Mouse (Mus musculus) erythroid progenitor cell, adult 5-6 weeks (primary cell): Measurements from ENCODE around the gene Foxc2. TPM values are rescaled to one million over a fixed set of nuclear protein-coding genes. Genes with fewer than 3 reads are reported as not detected.

Source experiments
- ATAC-seq: replicated peaks from 2 replicates; pipeline ENCODE4 v1.8.0; 2016; ENCODE audit warnings: moderate number of reproducible peaks, mild to moderate bottlenecking, moderate TSS enrichment, inconsistent platforms; ENCODE audit not compliant: poor library complexity, low FRiP score, severe bottlenecking
- total RNA-seq, 2 experiments: library from RNA; stranded (forward) in 1 of 2; stranded (reverse) in 1 of 2; fragments of 150-400 nt in 1 of 2; fragments of 186-747, 209-891 nt in 1 of 2; gene quantifications; 2 replicates each; pipeline versions ENCODE4 v1.2.3 to v1.2.4; 2015 to 2017; ENCODE audit warnings: low replicate concordance in 2 of 2

The Foxc2 gene
- total RNA-seq, 2 experiments from 2014 or later = not detected

DNA sequence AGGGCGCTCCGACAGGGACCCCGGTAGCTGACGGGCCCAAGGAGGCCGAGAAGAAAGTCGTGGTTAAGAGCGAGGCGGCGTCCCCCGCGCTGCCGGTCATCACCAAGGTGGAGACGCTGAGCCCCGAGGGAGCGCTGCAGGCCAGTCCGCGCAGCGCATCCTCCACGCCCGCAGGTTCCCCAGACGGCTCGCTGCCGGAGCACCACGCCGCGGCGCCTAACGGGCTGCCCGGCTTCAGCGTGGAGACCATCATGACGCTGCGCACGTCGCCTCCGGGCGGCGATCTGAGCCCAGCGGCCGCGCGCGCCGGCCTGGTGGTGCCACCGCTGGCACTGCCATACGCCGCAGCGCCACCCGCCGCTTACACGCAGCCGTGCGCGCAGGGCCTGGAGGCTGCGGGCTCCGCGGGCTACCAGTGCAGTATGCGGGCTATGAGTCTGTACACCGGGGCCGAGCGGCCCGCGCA, 1.2 kb downstream of the Foxc2 start:
- ATAC-seq = no peak

DNA sequence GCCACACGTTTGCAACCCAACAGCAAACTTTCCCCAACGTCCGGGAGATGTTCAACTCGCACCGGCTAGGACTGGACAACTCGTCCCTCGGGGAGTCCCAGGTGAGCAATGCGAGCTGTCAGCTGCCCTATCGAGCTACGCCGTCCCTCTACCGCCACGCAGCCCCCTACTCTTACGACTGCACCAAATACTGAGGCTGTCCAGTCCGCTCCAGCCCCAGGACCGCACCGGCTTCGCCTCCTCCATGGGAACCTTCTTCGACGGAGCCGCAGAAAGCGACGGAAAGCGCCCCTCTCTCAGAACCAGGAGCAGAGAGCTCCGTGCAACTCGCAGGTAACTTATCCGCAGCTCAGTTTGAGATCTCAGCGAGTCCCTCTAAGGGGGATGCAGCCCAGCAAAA, 1.9 kb downstream of the Foxc2 start:
- no peak for ATAC-seq

DNA sequence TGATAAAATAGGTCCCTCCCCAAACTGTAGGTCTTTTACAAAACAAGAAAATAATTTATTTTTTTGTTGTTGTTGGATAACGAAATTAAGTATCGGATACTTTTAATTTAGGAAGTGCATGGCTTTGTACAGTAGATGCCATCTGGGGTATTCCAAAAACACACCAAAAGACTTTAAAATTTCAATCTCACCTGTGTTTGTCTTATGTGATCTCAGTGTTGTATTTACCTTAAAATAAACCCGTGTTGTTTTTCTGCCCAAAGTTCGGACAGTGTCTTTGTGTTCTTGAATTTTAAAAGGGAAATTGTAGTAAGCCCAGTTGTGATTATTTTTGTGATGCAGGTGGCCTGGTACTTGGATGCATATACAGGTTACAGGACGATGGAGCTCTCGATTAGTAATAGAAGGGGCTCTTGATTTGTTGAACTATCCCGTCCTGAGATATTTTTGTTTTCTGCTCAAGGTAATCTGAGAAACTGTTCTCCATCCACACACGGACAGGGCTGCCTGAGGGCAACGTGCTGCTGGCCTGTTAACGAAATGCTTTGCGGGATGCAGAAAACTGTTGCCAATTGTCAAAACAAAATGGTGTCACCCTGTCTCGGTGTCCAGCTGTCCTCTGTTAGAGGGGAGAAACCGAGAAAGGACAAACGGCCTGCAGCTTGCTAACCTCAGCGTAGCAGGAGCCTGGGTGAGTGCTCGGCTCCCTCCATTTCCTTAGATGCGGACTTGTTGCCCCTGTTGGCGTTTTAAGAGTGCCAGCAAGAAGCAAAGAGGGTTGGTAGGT, 2.9 kb downstream of the Foxc2 start:
- ATAC-seq = no peak

DNA sequence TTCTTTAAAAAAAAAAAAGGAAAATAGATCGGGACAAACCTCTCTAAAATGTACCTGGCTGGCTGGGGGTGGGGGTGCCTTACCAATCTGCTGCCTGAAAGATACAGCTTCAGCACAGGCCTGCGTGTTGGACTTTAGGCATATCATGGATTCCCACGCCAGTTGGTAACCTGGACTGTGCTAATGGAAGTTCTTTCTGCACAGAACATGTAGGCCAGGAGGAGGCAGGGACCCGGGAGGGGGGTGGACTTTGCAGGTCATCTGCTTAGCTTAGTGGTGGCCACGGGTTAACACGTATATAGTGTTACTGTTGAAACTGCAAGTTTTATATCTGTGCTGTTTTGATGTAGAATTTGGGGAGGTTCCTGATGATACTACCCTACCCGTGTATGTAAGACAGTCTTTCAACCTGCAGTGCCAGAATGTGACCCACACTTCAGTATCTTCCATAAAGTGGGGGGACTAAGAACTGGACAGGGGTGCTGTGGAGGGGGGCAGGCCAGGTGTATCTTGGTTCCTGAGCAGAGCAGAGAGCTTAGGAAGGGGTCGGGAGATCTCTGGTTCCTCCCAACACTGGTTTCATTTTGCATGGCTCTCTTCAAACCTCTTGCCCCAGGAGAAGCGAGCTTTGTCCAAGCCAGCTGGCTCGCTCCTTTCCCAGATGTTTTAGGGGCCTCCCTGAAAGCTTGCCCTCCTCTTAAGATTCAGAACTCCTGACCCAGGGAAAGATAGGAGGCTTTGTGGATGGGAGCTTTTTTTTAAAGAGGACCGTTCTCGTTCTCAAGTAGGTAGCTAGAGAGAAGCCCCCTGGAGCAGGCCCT, 3.9 kb downstream of the Foxc2 start:
- ATAC-seq = no peak

DNA sequence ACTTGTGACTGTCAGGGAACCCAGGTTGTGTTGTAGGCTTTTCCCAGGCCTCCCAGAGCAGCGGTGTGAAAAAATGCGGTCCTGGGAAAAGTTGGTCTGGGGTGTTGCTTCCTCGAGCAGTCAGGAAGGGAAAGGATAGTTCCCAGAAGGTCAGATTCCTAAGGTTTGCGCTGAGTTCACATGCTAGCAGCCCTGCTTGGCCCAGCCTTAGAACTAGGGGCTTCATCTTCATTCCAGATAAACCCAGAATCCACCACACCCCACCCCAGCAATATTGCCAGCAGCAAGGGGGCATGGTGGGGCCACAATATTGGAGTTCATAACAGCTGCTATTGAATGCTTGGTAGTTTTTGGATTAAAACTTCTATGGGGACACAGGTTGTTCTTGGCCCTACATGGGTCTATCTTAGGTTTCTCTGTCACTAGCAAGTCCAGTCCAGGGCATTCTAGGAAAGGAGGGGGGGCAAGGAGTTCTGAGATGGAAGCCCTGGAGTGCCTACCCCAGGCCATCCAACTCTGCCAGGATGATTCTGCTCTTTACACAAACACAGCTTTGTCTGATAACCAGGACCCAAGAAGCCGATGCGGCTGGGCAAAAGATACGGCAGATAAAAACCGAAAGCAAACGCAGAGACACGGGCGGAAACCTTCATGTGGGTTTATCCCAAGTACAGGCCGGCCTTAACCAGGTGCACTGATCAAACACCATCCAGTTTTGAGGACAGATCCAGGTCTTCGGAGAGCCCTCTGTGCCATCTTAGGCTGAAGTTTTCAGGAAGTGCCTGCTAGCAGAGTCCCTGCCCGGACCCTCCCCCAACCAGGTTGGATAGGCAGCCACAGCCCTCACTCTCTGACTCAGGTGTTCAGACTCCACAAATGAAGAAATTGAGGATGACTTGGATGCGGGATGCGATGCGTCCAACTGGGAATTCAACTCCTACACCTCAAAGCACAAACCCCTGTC, 4.8 kb downstream of the Foxc2 start:
- no peak for ATAC-seq

DNA sequence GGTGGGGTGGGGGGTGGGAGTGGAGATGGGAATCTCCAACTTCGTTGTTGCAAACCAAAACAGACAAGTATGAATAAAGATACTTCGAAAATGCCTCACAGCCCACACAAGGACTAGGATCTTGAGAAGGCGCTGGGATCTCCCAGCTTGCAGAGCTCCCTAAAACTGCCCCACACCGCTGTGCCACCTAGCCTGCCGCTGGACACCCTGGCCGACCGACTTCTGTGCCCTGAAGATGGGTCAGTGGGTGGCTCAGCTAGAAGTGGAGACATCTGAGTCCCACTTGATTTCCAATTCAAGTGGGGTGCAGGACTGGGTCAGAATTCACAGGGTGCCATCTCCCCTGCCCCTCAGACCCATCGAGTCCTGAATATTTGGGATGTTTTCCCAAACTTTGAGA, 5.7 kb downstream of the Foxc2 start:
- ATAC-seq = no peak

DNA sequence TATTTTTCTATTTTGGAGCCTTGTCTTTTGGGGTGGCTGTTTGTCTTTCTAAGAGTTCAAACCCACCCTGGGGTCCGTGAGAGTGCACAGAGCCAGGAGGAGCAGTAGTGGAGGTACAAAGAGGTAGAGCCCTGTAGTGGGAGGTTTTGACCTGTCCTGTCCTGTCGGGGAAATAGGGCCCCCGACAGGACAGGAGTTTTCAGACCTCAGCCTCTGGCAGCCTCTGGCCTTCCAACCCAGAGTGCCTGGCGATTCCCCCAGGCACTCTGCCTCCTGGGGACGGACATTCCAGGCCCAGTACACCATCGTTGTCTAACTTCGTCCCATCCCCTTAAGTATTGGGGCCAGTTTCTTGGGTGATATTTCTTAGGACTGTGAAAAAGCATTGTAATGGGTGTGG, 6.4 kb downstream of the Foxc2 start:
- no peak for ATAC-seq

DNA sequence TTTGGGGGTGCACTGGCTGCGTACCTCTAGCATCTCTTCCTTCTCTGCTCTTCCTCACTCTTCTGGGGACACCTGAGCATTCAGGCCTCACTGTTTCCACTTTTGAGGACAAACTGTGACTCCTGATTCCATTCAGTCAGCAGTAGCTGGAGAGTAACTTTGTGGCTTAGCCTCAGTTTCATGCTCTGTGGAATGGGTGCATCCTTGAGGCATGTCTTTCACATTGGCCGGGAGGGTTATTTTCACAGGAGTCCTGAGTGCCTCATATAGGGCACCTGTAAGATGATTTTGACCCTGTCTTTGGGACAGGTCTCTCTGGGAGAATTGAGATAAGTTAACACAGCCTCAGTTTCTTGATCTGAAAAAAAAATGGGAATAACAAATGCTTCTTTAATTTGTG, 7.1 kb downstream of the Foxc2 start:
- no peak for ATAC-seq

DNA sequence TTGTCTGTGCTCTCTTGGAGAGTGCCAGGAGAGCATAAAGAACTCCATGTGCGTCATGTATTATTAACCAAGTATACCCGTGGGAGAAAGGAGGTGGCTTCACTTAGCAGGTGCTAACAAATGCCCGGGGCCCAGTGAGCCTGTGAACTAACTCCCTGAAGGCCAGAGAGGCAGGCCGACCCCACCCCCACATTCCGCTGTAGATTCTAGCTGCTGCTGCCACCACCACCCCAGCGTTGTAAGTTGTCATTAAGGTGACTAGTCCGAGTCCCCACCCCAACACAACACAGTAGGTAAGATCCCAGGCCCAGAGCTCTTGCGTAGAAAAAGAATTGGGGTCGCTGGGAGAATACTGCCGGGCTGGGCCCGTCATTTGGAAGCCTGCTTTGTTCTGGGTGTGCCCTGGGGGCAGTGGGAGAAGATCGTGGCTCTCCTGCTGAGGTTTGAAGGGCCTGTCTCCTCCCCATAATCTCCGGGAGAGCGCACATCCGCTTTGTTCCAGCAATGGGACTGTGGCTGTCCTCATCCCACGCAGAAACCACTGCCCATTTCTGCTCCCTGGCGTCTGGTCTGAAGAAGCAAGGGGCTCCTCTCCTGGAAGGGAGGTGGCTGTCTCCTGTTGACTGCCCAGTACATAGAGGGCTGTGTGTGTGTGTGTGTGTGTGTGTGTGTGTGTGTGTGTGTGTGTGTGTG, 8.7 kb downstream of the Foxc2 start:
- ATAC-seq = no peak

DNA sequence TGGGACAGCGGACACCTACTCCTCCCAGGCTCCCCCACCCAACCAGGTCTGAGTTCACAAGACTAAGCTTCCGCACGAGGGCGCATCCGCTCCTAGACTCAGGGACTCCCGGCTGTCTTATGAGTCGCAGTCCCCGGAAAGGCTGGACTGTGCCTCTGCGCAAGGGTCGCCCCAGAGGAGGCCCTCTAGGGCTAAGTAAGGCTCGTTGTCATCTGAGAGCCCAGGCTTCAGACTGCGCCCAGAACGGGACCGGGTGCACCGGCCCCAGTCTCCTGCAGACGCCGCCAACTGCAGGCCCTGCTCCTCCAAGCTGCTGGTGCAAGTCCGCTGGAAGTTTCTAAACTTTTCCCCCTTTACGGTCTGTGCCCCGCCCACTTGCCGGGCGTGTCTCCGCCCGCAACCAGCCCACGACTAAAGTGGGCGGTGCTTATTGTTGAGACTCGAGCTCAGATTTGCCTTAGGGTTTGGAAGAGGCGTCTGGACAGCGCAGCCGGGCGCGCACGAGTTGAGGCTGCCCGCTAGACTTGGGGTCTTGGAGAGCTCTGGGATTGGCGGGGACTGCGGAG, 9.4 kb downstream of the Foxc2 start:
- ATAC-seq = no peak

DNA sequence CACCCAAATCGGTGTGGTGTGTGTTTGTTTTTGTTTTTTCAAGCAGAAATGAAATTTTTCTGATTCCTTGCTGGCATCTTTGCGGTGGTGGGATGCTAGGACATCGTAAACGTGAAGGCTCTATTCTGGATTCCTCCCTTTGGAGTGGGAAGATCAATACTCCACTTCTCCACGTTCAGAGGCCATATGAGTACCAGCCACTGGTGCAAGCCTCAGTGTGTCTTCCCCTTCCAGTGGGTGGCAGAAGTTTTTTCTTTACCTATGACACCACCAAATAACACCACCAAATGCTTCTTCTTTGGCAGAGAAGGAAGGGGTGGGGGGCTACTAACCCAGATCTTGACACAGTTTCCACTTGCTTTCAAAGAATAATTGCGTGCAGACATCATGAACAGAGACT, 10.2 kb downstream of the Foxc2 start:
- no peak for ATAC-seq

DNA sequence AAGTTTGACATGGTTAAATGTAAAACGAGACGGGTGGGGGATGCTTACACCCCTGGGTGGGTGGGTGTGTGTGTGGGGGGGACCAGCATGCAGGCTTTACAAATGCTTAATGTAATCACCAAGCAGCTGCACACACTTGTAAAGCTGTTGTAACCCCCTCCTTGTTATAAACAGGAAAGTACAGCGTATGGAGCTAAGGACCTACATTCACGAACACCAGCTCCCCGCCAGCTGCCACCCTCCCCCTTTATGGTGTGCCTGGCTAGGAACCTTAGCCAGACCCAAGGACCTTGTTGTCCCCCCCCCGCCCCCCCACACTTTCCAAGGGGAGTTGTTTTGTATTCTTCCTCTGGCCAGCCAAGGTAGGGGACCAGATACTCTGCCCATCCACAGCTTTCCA, 10.7 kb downstream of the Foxc2 start:
- no peak for ATAC-seq

DNA sequence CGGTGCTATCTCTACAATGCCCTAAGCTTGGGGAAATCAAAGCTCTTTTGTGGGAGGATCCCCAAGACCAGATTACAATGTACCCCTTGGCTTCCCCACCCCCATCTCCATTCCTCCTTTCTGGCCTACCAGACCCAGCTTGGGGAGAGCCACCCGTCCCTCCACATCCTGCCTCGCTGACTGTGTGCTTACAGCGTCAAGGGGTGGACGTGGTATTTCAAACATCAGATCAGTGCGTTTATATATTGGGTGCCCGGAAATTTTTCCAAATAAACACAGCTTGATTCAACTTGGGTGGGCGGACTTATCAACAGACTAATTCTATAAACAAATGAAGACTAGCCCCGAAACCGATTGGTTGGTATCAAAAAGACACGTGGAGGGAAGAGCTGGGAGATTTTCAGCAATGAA, 11.3 kb downstream of the Foxc2 start:
- ATAC-seq = no peak

DNA sequence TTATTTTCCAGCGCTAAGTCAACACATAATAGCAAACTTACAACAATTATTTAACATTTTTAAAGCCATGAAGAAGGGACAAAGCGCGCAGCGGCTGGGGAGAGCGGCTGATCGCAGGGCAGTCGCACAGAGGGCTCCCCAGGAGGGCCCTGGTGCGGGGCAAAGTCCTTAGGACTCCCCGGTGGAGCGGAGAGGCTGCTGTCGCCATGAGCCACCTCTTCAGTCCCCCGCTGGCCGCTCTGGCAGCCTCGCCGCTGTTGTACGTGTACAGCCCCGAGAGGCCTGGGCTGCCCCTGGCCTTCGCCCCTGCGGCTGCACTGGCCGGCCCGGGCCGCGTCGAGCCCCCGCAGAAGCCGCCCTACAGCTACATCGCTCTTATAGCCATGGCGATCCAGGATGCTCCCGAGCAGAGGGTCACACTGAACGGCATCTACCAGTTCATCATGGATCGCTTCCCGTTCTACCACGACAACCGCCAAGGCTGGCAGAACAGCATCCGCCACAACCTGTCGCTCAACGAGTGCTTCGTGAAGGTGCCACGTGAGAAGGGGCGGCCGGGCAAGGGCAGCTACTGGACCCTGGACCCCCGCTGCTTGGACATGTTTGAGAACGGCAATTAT, 11.9 kb downstream of the Foxc2 start, which contains the start of gene Foxl1:
Foxl1 (plus strand) TSS at position 185 of the 620 bp plus-strand sequence.
- ATAC-seq = no peak

DNA sequence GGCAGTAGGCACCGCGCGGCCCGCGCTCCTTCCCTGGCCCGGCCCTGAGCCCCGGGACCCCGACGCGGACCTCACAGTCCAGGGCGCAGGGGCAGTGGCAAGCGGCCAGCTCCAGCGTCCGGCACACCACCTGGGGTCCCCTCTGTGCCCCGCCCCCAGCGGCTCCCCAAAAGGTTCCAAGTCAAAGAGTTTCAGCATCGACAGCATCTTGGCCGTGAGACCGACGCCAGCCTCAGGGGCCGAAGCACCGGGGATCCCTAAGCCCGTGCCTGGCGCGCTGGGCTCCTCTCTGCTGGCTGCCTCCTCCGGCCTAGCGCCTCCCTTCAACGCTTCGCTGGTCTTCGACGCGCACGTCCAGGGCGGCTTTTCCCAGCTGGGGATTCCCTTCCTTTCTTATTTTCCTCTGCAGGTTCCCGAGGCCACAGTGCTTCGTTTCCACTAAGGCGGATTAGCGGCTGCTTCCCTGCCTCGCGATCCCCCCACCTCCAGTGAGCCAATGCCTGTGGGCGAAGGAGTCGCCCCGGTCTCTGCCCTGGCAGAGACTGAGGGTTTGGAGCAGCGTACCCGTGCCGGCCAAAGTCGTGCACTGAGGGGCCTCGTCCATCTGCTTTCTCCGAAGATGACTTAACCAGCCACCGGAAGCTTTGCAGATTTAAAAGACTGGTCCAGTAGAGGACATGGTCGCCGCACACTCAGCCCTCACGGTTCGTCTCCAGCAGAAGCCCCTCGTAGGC, 12.7 kb downstream of the Foxc2 start:
- no peak for ATAC-seq

DNA sequence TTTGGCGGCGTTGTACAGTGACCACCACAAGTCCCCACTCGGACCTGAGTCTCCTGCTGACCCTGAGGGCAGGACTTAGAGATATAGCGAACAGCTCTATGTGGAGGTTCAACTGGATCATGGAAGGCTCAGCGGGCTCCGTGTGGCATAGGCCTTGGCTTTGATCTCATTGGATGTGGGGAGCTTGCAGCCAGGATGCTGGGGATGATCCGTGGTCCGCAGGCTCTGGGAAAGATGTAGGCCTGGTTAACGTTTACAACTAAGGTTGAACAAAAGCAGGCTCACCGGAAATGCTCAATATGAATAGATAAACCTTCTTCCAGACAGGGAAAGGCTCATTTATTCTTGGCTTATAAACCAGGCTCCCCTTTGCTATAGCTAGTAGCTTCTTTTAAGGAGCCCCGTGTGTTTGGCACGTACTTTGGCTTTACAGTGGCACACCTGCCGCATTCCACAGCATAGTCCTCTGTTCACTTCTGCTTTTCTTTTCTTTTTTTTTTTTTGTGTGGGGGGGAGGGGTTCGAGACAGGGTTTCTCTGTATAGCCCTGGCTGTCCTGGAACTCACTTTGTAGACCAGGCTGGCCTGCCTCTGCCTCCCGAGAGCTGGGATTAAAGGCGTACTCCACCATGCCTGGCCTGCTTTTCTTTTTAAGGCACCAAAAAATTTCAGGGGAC, 13.4 kb downstream of the Foxc2 start:
- ATAC-seq = no peak

DNA sequence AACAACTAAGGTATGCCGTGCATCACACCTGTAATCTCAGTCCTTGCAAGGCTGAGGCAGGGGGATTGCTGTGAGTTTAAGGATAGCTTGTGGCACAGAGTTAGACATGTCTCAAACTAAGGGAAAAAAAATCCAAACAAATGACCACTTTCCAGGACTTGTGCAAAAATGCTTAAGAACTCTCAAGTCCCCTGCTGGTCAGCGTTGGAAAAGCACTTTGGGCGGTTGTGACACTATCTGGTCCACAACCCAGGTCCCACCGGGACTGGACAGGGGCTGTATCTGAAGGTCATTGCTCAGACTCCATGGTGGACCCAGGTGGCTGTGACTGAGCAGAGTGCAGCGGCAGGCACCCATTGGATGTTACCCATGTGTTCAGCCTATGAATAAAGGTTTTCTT, 14.6 kb downstream of the Foxc2 start:
- no peak for ATAC-seq
